ENCODE assay signal across 8 mouse cellular contexts in genomic region chr9:68716961-68717360, GRCm38 (mm10).
DNase-seq lines count a peak whose midpoint lies in the region.

No protein-coding gene starts in this region.

- intact Hi-C loops in heart, postnatal 14 days (cut with DNase I) = loop anchor here (2.0 to 10.0 kb wide), 3 partner anchors 465 to 702 kb away; no protein-coding TSS in a partner anchor
- intact Hi-C loops in heart, postnatal 25 days (cut with DNase I) = loop anchor here (2.0 to 10.0 kb wide), 4 partner anchors 65 to 700 kb away; partner anchors contain the start of gene Rora

- no peak overlapping the region for H3K4me3 ChIP-seq in limb, embryonic 10.5 days

- no peaks in the 10 kb centered on the region for H3K9me3 ChIP-seq in limb, embryonic 10.5 days (replicated peaks)

- H3K36me3 ChIP-seq in limb, embryonic 10.5 days = no peaks in the 10 kb centered on the region

- WGBS in limb, embryonic 10.5 days = 18% methylated on average over 5 of the region's 5 CpGs

- no peak overlapping the region for H3K27ac ChIP-seq in limb, embryonic 10.5 days

- no peaks in the 10 kb centered on the region for H3K4me1 ChIP-seq in limb, embryonic 10.5 days

- H3K27me3 ChIP-seq in limb, embryonic 10.5 days (ENCODE audit: low read depth, poor library complexity, severe bottlenecking) = no peaks in the 10 kb centered on the region; the same call in 1 of the 2 replicates

- DNase-seq in heart, postnatal 14 days = peak; percentile 60 to 70
- no peak for DNase-seq in heart, postnatal 25 days (ENCODE audit: low spot score)
- peak; percentile 12 for DNase-seq in thymus, postnatal 14 days
- DNase-seq in thymus, adult 18-20 months = no peak
- DNase-seq in embryo, embryonic 10.5 days (ENCODE audit: low spot score) = peak; percentile 82
- peak; percentile 80 for DNase-seq in limb, embryonic 10.5 days (ENCODE audit: low spot score)
- peak; percentile 48 for DNase-seq in testis, postnatal 10 days (ENCODE audit: low spot score)
- no peak for DNase-seq in Muller cell, postnatal 12 days (ENCODE audit: inconsistent ontology term)

Comparison
In these comparisons a context has a peak if more than half of its experiments do, and no peak if none do; other contexts are left out.
1. DNase-seq: peak in heart, postnatal 14 days (2 of 2), thymus, postnatal 14 days (single experiment), embryo, embryonic 10.5 days (single experiment), limb, embryonic 10.5 days (single experiment) and testis, postnatal 10 days (single experiment); none in heart, postnatal 25 days (single experiment), thymus, adult 18-20 months (0 of 2) and Muller cell, postnatal 12 days (single experiment).